Mouse (Mus musculus): ENCODE data around the gene Dpep2nb. TPM values are rescaled to one million over a fixed set of nuclear protein-coding genes. Genes with fewer than 3 reads are reported as not detected.

Dpep2nb gene
- not detected in 2 replicates for polyA plus RNA-seq (2015; fragmentation: Nextera tagmentation; extraction: Ambion mirVana)

DNA sequence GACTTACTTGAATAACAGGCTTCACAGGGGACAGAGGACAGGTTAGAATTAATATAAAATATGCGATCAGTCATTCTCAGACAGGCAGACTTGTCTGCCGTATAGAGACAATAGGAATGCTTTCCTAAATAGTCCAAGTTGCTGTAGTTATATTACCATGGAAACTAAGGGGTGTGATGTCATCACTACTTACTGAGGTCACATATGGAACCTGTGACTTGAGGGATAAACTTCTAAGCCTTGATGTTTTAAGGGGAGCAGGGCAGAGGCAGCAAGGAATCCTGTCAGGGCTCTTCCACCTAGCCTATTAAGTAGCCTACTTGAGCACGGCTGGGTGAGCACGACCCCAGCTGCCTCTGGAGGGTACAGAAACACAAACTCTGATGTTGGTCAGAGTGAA is at the start of gene Dpep2nb:
Dpep2nb (minus strand) TSS at position 101 of the 400 bp plus-strand sequence.
- WGBS, result 79% methylated on average over 4 of the region's 4 CpGs
- H3K9ac ChIP-seq, result no peak within 1 kb of the TSS

DNA sequence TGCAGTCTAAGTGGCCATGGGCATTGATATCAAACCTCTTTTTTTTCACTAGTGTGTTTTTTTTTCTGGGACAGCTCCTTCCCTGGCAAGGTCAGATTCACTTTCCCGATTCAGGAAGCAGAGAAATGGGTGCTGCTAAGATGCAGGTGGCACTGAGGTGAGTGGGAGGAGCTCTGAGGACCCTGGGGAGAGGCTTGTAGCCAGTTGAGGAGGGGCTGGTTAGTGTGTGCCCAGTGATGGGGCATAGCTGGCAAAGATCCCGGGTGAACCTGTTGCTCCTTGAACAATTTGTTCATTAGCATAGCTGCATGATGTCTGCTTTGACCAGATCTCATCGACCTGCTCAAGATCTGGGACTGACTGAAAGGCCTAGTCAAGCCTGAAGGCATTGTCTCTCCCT is 49.3 kb upstream of the Dpep2nb start:
- no peak overlapping the region for H3K4me3 ChIP-seq
- H3K9me3 ChIP-seq, result no peaks in the 10 kb centered on the region
- no peak overlapping the region for H3K9ac ChIP-seq
- H3K4me1 ChIP-seq, result peaks cover 11% of the 10 kb centered on the region
- H3K27me3 ChIP-seq, result no peaks in the 10 kb centered on the region
- no peak overlapping the region for H3K27ac ChIP-seq
- no peak overlapping the region for H3K4me2 ChIP-seq
- 63% methylated on average over 3 of the region's 3 CpGs for WGBS
- ATAC-seq (ENCODE audit: insufficient number of reproducible peaks, low FRiP score, low TSS enrichment, low read depth), result no peak
- peaks cover 43% of the 10 kb centered on the region for H3K36me3 ChIP-seq

More for the DNA sequence above, at the start of gene Dpep2nb:
- H3K36me3 ChIP-seq, result no peaks in the 10 kb centered on the region; the same call in 1 of the 2 replicates
- no peaks in the 10 kb centered on the region for H3K27me3 ChIP-seq
- no peak for ATAC-seq (ENCODE audit: insufficient number of reproducible peaks, low FRiP score, low TSS enrichment, low read depth)
- H3K9me3 ChIP-seq, result no peaks in the 10 kb centered on the region
- H3K27ac ChIP-seq, result no peak within 1 kb of the TSS
- no peak within 1 kb of the TSS for H3K4me3 ChIP-seq
- H3K4me1 ChIP-seq, result peaks cover 13% of the 10 kb centered on the region
- H3K4me2 ChIP-seq, result no peak within 1 kb of the TSS

DNA sequence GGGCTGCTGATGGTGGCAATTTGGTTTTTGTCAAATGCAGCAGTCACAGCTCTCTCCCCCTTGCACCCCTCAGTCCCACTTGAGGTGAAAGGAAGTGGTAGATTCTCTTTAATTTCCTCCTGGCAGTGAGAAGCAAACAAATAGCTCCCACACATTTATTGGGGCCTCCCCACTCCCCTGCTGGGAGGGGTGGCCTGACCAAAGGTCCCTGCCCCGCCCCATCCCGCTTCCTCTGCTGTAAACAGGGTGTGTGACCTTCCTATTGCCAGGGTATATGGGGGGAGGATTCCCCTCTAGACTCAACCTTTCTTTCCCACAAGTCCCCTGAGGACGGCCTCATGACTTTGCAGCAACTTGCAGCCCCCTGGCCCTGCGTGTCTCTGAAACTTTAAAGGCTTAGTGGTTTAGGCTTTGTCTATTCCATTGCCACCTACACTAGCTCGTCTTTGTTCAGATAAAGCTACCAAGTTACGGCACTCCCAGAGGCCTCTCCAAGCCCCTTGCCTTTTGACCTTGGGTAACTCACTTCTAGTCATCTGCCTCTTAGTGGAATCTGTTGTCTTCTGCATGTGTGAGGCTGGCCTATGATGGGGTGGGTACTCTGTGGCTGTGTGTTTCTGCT is 48.5 kb upstream of the Dpep2nb start:
- H3K4me3 ChIP-seq, result no peak overlapping the region
- no peak overlapping the region for H3K4me2 ChIP-seq
- H3K9ac ChIP-seq, result no peak overlapping the region
- H3K36me3 ChIP-seq, result peaks cover 43% of the 10 kb centered on the region
- no peaks in the 10 kb centered on the region for H3K9me3 ChIP-seq
- WGBS, result 58% methylated on average over 6 of the region's 6 CpGs
- H3K4me1 ChIP-seq, result peaks cover 11% of the 10 kb centered on the region
- ATAC-seq (ENCODE audit: insufficient number of reproducible peaks, low FRiP score, low TSS enrichment, low read depth), result no peak
- H3K27me3 ChIP-seq, result no peaks in the 10 kb centered on the region
- no peak overlapping the region for H3K27ac ChIP-seq

DNA sequence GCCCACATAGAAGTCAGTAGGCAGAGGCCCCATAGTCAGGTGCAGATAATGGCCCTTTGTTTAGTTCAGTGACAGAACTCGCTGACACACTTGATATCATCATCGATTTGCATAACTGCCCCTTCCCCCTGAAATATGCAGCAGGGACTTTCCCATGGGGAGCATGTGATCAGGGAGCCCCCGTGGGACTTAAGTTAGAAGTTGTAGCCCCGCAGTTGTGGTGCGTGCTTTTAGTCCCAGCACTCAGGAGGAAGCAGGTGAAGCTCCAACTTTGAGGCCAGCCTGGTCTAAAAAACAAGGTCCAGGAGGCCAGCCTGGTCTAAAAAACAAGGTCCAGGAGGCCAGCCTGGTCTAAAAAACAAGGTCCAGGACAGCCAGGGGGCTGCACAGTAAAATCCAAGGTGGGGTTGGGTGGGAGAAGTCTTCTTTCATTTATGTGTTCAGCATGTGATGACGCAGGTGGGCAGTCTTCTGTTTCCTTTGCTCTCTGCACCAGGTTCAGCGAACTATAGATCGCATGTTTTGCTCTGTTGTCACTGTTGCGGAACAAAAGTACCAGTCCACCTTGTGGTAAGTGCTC is 46.8 kb upstream of the Dpep2nb start:
- no peak for ATAC-seq (ENCODE audit: insufficient number of reproducible peaks, low FRiP score, low TSS enrichment, low read depth)
- no peak overlapping the region for H3K9ac ChIP-seq
- H3K4me2 ChIP-seq, result no peak overlapping the region
- H3K4me1 ChIP-seq, result no peaks in the 10 kb centered on the region
- H3K27ac ChIP-seq, result no peak overlapping the region
- WGBS, result 93% methylated on average over 9 of the region's 9 CpGs
- no peak overlapping the region for H3K4me3 ChIP-seq
- no peaks in the 10 kb centered on the region for H3K27me3 ChIP-seq
- no peaks in the 10 kb centered on the region for H3K9me3 ChIP-seq
- H3K36me3 ChIP-seq, result peaks cover 43% of the 10 kb centered on the region

GRCm38 (mm10) chr8:106051068-106051467 is 45.3 kb upstream of the Dpep2nb start:
- Histone ChIP-seq H3K4me1 (no peaks in the 10 kb centered on the region), H3K27me3 (no peaks in the 10 kb centered on the region), H3K27ac (no peak overlapping the region), H3K9ac (no peak overlapping the region), H3K9me3 (no peaks in the 10 kb centered on the region), H3K36me3 (peaks cover 47% of the 10 kb centered on the region), H3K4me2 (no peak overlapping the region), H3K4me3 (no peak overlapping the region)
- WGBS, result 89% methylated on average over 3 of the region's 3 CpGs
- ATAC-seq (ENCODE audit: insufficient number of reproducible peaks, low FRiP score, low TSS enrichment, low read depth), result no peak

DNA sequence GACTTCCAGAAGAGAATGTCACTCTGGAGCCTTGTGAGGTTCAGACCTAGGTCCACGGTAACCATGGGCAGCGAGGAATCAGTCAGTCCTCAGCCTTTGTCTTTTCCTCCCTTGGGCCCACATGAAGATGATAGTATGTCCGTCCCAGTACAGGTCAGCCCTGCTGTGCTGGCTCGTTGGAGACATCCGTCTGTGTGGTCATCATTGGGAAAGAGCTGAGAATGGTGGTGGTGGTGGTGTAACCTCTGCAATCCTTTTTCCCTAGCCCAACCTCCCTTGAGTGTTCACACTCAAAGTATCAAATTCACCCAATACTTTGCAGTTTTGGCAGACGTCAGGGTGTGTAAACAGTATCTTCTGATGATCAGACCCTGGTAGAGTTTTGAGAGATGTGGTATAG is 44.1 kb upstream of the Dpep2nb start:
- H3K27me3 ChIP-seq, result no peaks in the 10 kb centered on the region
- no peak overlapping the region for H3K4me3 ChIP-seq
- no peaks in the 10 kb centered on the region for H3K4me1 ChIP-seq
- 89% methylated on average over 6 of the region's 6 CpGs for whole genome bisulfite sequencing
- no peak overlapping the region for H3K9ac ChIP-seq
- H3K9me3 ChIP-seq, result no peaks in the 10 kb centered on the region
- no peak for ATAC-seq (ENCODE audit: insufficient number of reproducible peaks, low FRiP score, low TSS enrichment, low read depth)
- H3K36me3 ChIP-seq, result peaks cover 54% of the 10 kb centered on the region
- no peak overlapping the region for H3K27ac ChIP-seq
- no peak overlapping the region for H3K4me2 ChIP-seq

DNA sequence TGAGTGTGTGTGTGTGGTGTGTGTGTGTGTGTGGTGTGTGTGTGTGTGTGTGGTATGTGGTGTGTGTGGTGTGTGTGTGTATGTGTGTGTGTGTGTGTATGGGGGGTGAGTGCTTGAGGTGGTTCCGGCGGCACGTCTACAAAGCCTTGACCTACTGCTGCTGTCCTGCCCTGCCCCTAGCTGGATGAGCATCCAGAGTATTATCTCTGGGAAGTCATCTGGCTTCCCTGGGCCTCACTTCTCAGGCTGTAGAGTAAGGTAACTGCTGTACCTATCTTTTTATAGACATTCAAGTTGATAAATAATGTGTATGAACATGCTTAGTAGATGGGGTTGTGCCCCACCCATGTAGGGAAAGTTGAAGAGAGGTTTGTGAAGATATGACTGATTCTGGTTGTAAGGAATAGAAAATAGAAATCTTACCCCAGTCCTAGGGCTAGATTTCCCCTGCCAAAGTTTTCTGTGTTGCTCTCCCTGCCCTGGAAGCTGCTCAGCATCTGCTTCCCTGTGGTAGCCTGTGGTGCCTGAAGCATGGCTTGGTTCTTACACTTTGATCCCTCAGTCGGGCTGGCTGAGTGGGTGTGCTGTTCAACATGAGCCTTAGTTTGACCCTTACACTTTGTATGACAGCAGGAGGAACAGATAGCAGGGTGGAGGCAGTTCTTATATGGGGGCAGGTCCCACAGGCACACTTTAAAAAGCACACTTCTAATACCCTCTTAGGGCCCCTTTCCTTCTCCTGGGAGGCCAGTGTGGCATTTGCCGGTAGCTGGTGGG is 42.3 kb upstream of the Dpep2nb start:
- no peaks in the 10 kb centered on the region for H3K4me1 ChIP-seq
- H3K9ac ChIP-seq, result no peak overlapping the region
- H3K9me3 ChIP-seq, result no peaks in the 10 kb centered on the region
- H3K27ac ChIP-seq, result no peak overlapping the region
- no peaks in the 10 kb centered on the region for H3K27me3 ChIP-seq
- H3K4me2 ChIP-seq, result no peak overlapping the region
- H3K4me3 ChIP-seq, result no peak overlapping the region
- peaks cover 49% of the 10 kb centered on the region for H3K36me3 ChIP-seq
- no peak for ATAC-seq (ENCODE audit: insufficient number of reproducible peaks, low FRiP score, low TSS enrichment, low read depth)
- 83% methylated on average over 5 of the region's 5 CpGs for WGBS

GRCm38 (mm10) chr8:106046872-106047559 is 41.2 kb upstream of the Dpep2nb start:
- no peak overlapping the region for H3K4me2 ChIP-seq
- no peaks in the 10 kb centered on the region for H3K4me1 ChIP-seq
- WGBS, result 77% methylated on average over 11 of the region's 11 CpGs
- H3K27ac ChIP-seq, result no peak overlapping the region
- no peak overlapping the region for H3K4me3 ChIP-seq
- no peak for ATAC-seq (ENCODE audit: insufficient number of reproducible peaks, low FRiP score, low TSS enrichment, low read depth)
- peaks cover 40% of the 10 kb centered on the region for H3K36me3 ChIP-seq
- no peaks in the 10 kb centered on the region for H3K27me3 ChIP-seq
- no peak overlapping the region for H3K9ac ChIP-seq
- H3K9me3 ChIP-seq, result no peaks in the 10 kb centered on the region

DNA sequence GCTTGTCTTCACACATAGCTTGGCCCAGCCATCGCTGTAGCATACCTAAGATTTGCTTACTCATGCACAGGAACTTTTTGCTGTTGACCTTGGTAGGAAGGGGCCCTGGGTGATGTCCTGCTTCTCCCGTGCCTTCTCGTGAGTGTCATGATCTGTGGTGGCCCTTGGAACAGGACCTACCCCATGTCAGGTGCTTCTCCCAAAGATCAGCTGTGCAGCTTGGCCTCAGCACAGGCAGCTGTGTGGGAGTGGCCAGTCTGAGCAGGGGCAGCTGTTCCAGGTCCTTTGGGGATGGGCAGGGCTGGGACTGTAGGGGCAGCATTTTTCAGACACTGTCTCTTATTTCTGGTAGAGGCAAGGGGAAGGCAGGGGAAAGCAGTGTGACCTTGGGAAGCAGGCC is 38.4 kb upstream of the Dpep2nb start:
- no peak overlapping the region for H3K9ac ChIP-seq
- WGBS, result 76% methylated on average over 3 of the region's 3 CpGs
- ATAC-seq (ENCODE audit: insufficient number of reproducible peaks, low FRiP score, low TSS enrichment, low read depth), result peak; percentile 83; the same call in 1 of the 2 replicates
- no peaks in the 10 kb centered on the region for H3K9me3 ChIP-seq
- no peaks in the 10 kb centered on the region for H3K4me1 ChIP-seq
- no peak overlapping the region for H3K27ac ChIP-seq
- no peaks in the 10 kb centered on the region for H3K27me3 ChIP-seq
- H3K36me3 ChIP-seq, result peaks cover 29% of the 10 kb centered on the region
- no peak overlapping the region for H3K4me2 ChIP-seq
- H3K4me3 ChIP-seq, result no peak overlapping the region

- 89% methylated on average over 2 of the region's 2 CpGs for WGBS
- Histone ChIP-seq H3K27me3 (no peaks in the 10 kb centered on the region), H3K36me3 (peaks cover 29% of the 10 kb centered on the region), H3K9me3 (no peaks in the 10 kb centered on the region), H3K4me3 (no peak overlapping the region), H3K9ac (no peak overlapping the region), H3K4me1 (no peaks in the 10 kb centered on the region), H3K27ac (no peak overlapping the region), H3K4me2 (no peak overlapping the region)
- no peak for ATAC-seq (ENCODE audit: insufficient number of reproducible peaks, low FRiP score, low TSS enrichment, low read depth)
Observed at GRCm38 (mm10) chr8:106043055-106043454, 37.3 kb upstream of the Dpep2nb start.

DNA sequence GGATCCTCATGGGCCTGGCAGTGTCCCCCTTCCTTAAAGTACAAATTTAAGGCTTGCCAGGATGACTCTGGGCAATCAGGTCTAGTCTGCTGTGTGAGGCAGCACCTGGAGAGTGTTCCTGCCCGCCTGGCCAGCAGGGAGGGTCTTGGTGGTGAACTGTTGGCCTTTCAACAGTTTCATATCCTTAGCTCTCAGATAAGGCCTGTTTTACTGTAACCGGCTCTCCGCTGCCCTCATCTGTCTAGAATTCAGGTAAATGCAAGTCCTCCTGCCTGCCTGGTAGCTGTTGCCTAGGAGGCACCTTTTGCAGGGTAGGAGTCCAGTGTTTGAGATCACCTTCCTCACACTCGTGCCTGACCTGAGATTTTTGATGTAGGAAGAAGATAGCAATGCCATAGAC is 34.4 kb upstream of the Dpep2nb start:
- ATAC-seq (ENCODE audit: insufficient number of reproducible peaks, low FRiP score, low TSS enrichment, low read depth), result no peak
- Histone ChIP-seq H3K4me1 (no peaks in the 10 kb centered on the region), H3K27me3 (no peaks in the 10 kb centered on the region), H3K9me3 (no peaks in the 10 kb centered on the region), H3K4me3 (no peak overlapping the region), H3K36me3 (peaks cover 36% of the 10 kb centered on the region), H3K4me2 (no peak overlapping the region), H3K27ac (no peak overlapping the region), H3K9ac (no peak overlapping the region)
- WGBS, result 71% methylated on average over 4 of the region's 4 CpGs

GRCm38 (mm10) chr8:106039605-106040004 is 33.8 kb upstream of the Dpep2nb start:
- ATAC-seq (ENCODE audit: insufficient number of reproducible peaks, low FRiP score, low TSS enrichment, low read depth), result no peak
- Histone ChIP-seq H3K36me3 (peaks cover 31% of the 10 kb centered on the region), H3K4me2 (no peak overlapping the region), H3K9ac (no peak overlapping the region), H3K27ac (no peak overlapping the region), H3K4me3 (no peak overlapping the region), H3K9me3 (no peaks in the 10 kb centered on the region), H3K4me1 (no peaks in the 10 kb centered on the region), H3K27me3 (no peaks in the 10 kb centered on the region)
- 77% methylated on average over 4 of the region's 4 CpGs for WGBS

Data from limb, embryonic 15.5 days (tissue).